Mouse (Mus musculus) ES-Bruce4 (cell line): ENCODE results near the gene Tekt1. TPM values are rescaled to one million over a fixed set of nuclear protein-coding genes. Genes with fewer than 3 reads are reported as not detected.
"Not testable (repeated sequence)": the region's sequence is repeated elsewhere in the genome, so short reads cannot be mapped to it uniquely, and the experiment has no call there.

Experiments used
- H3K27ac ChIP-seq: 2 replicates; pipeline ENCODE4 v1.5.1; 2012; ENCODE audit warnings: low read length, inconsistent platforms; ENCODE audit not compliant: insufficient read depth
- H3K27me3 ChIP-seq: 2 replicates; pipeline ENCODE4 v1.6.1; 2012; ENCODE audit warnings: mild to moderate bottlenecking, low read length, inconsistent platforms; ENCODE audit not compliant: control insufficient read depth, poor library complexity, insufficient read depth, severe bottlenecking
- H3K36me3 ChIP-seq: 2 replicates; pipeline ENCODE4 v1.6.1; 2012; ENCODE audit warnings: inconsistent platforms, mild to moderate bottlenecking, low read length, moderate library complexity; ENCODE audit not compliant: control insufficient read depth, poor library complexity, insufficient read depth, severe bottlenecking
- H3K4me1 ChIP-seq: one replicate; pipeline ENCODE4 v1.8.1; 2011; ENCODE audit warnings: low read length; ENCODE audit not compliant: control insufficient read depth, insufficient read depth
- H3K4me3 ChIP-seq: 2 replicates; pipeline ENCODE4 v1.5.1; 2011; ENCODE audit warnings: low read depth, mild to moderate bottlenecking, low read length
- H3K9ac ChIP-seq: 2 replicates; pipeline ENCODE4 v1.6.1; 2012; ENCODE audit warnings: low read depth, mild to moderate bottlenecking, inconsistent platforms; ENCODE audit not compliant: poor library complexity, severe bottlenecking
- H3K9me3 ChIP-seq: replicated peaks from 2 replicates; pipeline ENCODE4 v1.6.1; 2012; ENCODE audit warnings: mild to moderate bottlenecking, low read length, inconsistent platforms; ENCODE audit not compliant: control insufficient read depth, poor library complexity, insufficient read depth, severe bottlenecking
- CTCF ChIP-seq: IDR thresholded peaks from one replicate; pipeline ENCODE4 v1.8.1; 2011; ENCODE audit warnings: low read depth, low read length
- EP300 ChIP-seq: IDR thresholded peaks from 2 replicates; pipeline ENCODE4 v1.6.1; 2011; ENCODE audit warnings: low read depth, low read length; ENCODE audit not compliant: insufficient read depth
- POLR2A ChIP-seq: IDR thresholded peaks from one replicate; pipeline ENCODE4 v1.8.1; 2011; ENCODE audit warnings: low read length; ENCODE audit not compliant: insufficient read depth
- polyA plus RNA-seq: library from polyadenylated mRNA; stranded (reverse); fragments of >200 nt; gene quantifications from 2 replicates; pipeline ENCODE4 v1.2.4, GENCODE M21; 2011; ENCODE audit warnings: low read depth; ENCODE audit not compliant: missing spikeins, insufficient read depth, insufficient read length

The Tekt1 gene
- polyA plus RNA-seq, 1 experiment = 0.87 TPM

- Histone ChIP-seq H3K4me1 (no peaks in the 10 kb centered on the region), H3K9me3 (no peaks in the 10 kb centered on the region), H3K27ac (no peak overlapping the region), H3K36me3 (no peaks in the 10 kb centered on the region), H3K9ac (no peak overlapping the region), H3K27me3 (no peaks in the 10 kb centered on the region), H3K4me3 (no peak overlapping the region)
- TF ChIP-seq CTCF = no peak
- TF ChIP-seq EP300 = no peak
- no peak for TF ChIP-seq POLR2A
These were observed 12.6 kb downstream of the Tekt1 start for GRCm38 (mm10) chr11:72349652-72350051.

- Histone ChIP-seq H3K9me3 (no peaks in the 10 kb centered on the region), H3K4me1 (no peaks in the 10 kb centered on the region), H3K36me3 (no peaks in the 10 kb centered on the region), H3K4me3 (no peak overlapping the region), H3K27ac (no peak overlapping the region), H3K27me3 (no peaks in the 10 kb centered on the region), H3K9ac (no peak overlapping the region)
- TF ChIP-seq POLR2A (no peak), CTCF (no peak), EP300 (no peak)
These were observed 13.2 kb downstream of the Tekt1 start for GRCm38 (mm10) chr11:72349016-72349415.

GRCm38 (mm10) chr11:72348563-72348962 is 13.7 kb downstream of the Tekt1 start:
- H3K9ac ChIP-seq = no peak overlapping the region
- TF ChIP-seq CTCF (no peak), EP300 (no peak), POLR2A (no peak)
- H3K27ac ChIP-seq = no peak overlapping the region
- H3K9me3 ChIP-seq = no peaks in the 10 kb centered on the region
- H3K27me3 ChIP-seq = no peaks in the 10 kb centered on the region
- H3K36me3 ChIP-seq = no peaks in the 10 kb centered on the region
- H3K4me3 ChIP-seq = no peak overlapping the region
- no peaks in the 10 kb centered on the region for H3K4me1 ChIP-seq

GRCm38 (mm10) chr11:72344486-72344885 is 17.8 kb downstream of the Tekt1 start:
- H3K9me3 ChIP-seq = no peaks in the 10 kb centered on the region
- H3K4me3 ChIP-seq = no peak overlapping the region
- H3K9ac ChIP-seq = no peak overlapping the region
- H3K4me1 ChIP-seq = no peaks in the 10 kb centered on the region
- H3K27ac ChIP-seq = no peak overlapping the region
- no peaks in the 10 kb centered on the region for H3K36me3 ChIP-seq
- H3K27me3 ChIP-seq = no peaks in the 10 kb centered on the region
- TF ChIP-seq CTCF (no peak), EP300 (no peak), POLR2A (no peak)

- no peaks in the 10 kb centered on the region for H3K36me3 ChIP-seq
- no peak overlapping the region for H3K27ac ChIP-seq
- H3K27me3 ChIP-seq = no peaks in the 10 kb centered on the region
- H3K9me3 ChIP-seq = no peaks in the 10 kb centered on the region
- no peak overlapping the region for H3K9ac ChIP-seq
- H3K4me1 ChIP-seq = no peaks in the 10 kb centered on the region
- no peak for TF ChIP-seq POLR2A
- TF ChIP-seq EP300 = no peak
- peak; percentile 84 for TF ChIP-seq CTCF
- no peak overlapping the region for H3K4me3 ChIP-seq
These were observed 18.3 kb downstream of the Tekt1 start for GRCm38 (mm10) chr11:72343904-72344303.

- H3K27ac ChIP-seq, H3K4me1 ChIP-seq, H3K27me3 ChIP-seq, H3K9me3 ChIP-seq, H3K9ac ChIP-seq, H3K36me3 ChIP-seq, H3K4me3 ChIP-seq: not testable (repeated sequence)
These were observed 19.0 kb downstream of the Tekt1 start for GRCm38 (mm10) chr11:72343238-72343625.
